17 mouse cellular contexts compared by ENCODE assay signal in the genomic region with DNA sequence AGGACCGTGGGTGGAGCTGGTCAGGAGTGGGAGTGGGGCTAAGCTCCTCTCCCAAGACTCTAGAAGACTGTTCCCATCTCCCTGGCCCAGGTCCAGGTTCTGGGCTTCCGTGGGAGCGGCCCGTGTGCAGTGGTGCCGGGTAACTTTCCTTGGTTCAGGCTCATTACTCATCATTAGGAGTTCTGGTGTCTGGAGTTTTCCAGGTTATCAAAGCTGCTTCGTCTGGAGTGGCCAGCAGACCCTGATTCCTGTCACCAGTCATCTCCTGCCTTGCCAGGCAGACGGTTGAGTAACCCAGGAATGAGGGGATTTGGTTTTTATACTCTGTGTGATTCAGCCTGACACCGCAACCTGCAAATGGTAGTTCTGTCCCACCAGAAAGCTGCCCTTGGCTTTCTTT. TPM values are rescaled to one million over a fixed set of nuclear protein-coding genes. Genes with fewer than 3 reads are reported as not detected.
DNase-seq lines count a peak whose midpoint lies in the region; ATAC-seq and TF ChIP-seq lines count a peak whose summit lies in the region.
"Had no signal": no experiment of that assay in that cellular context is flagged by ENCODE, and none has a peak within 500 bp of the region (broad histone marks: within the 10 kb centered on the region; RNA-seq: fewer than 3 reads in every experiment).

No protein-coding gene starts in this region.

- H3K4me1 ChIP-seq in kidney, embryonic 16.5 days (ENCODE audit: insufficient read depth, low read length): peaks cover 17% of the 10 kb centered on the region
- H3K4me1 ChIP-seq in hindbrain, embryonic 15.5 days (replicated peaks): peaks cover 28% of the 10 kb centered on the region

- WGBS in kidney, embryonic 16.5 days: 19% methylated on average over 8 of the region's 8 CpGs
- 42% methylated on average over 8 of the region's 8 CpGs for WGBS in hindbrain, embryonic 15.5 days

- peak overlapping the region; percentile 70 for H3K27ac ChIP-seq in kidney, embryonic 16.5 days (ENCODE audit: low read length)
- H3K27ac ChIP-seq in hindbrain, embryonic 15.5 days (replicated peaks): peak overlapping the region; percentile 47
- H3K27ac ChIP-seq: gastrocnemius, adult 2 months had no signal

- ATAC-seq in kidney, embryonic 16.5 days (ENCODE audit: low FRiP score, low TSS enrichment): peak; percentile 43; the same call in 1 of the 2 replicates
- peak; percentile 94 for ATAC-seq in Patski
- ATAC-seq in hindbrain, embryonic 15.5 days (ENCODE audit: low FRiP score, low read depth): no peak
- ATAC-seq: forebrain, embryonic 16.5 days had no signal

- no peak overlapping the region for H3K4me3 ChIP-seq in kidney, embryonic 16.5 days (ENCODE audit: low read length)
- H3K4me3 ChIP-seq in hindbrain, embryonic 15.5 days: no peak overlapping the region
- H3K4me3 ChIP-seq: gastrocnemius, adult 2 months had no signal

- intact Hi-C loops in gastrocnemius, postnatal 14 days (cut with DNase I; ENCODE audit: low total_unique reads): no loop called here

- H3K9me3 ChIP-seq in kidney, embryonic 16.5 days (ENCODE audit: low read length): no peaks in the 10 kb centered on the region; the same call in 1 of the 2 replicates
- no peaks in the 10 kb centered on the region for H3K9me3 ChIP-seq in hindbrain, embryonic 15.5 days

- no peak overlapping the region for H3K4me2 ChIP-seq in kidney, embryonic 16.5 days (replicated peaks; ENCODE audit: low read depth, low read length)
- H3K4me2 ChIP-seq in hindbrain, embryonic 15.5 days: no peak overlapping the region

- no peaks in the 10 kb centered on the region for H3K27me3 ChIP-seq in kidney, embryonic 16.5 days (ENCODE audit: insufficient read depth, low read length)
- no peaks in the 10 kb centered on the region for H3K27me3 ChIP-seq in Patski
- no peaks in the 10 kb centered on the region for H3K27me3 ChIP-seq in hindbrain, embryonic 15.5 days

- POLR2A ChIA-PET in Patski (lab: Charles Lee): interaction anchor here (0.5 kb wide), 1 partner anchor 55 kb away, joined by 4 read pairs; no protein-coding TSS in a partner anchor

- in situ Hi-C loops in Patski (cut with MboI; ENCODE audit: low pct_unique_long_range_greater_than_20kb): loop anchor here (10.0 kb wide), 1 partner anchor 329 kb away; no protein-coding TSS in a partner anchor

- TF ChIP-seq CTCF in Patski (IDR thresholded peaks at IDR 0.05): no peak

- no peak overlapping the region for H3K9ac ChIP-seq in kidney, embryonic 16.5 days (replicated peaks; ENCODE audit: low read length)
- no peak overlapping the region for H3K9ac ChIP-seq in hindbrain, embryonic 15.5 days

- peak; percentile 41 to 76 for DNase-seq in adrenal gland, adult (ENCODE audit: inconsistent age in 2 of 2, low spot score in 1 of 2)
- DNase-seq in adrenal gland, postnatal 25 days: no peak
- DNase-seq in kidney, adult 8-10 months: no peak
- peak; percentile 93 for DNase-seq in Patski (ENCODE audit: low read depth, low spot score)
- no peak for DNase-seq in gastrocnemius, postnatal 14 days
- DNase-seq in right cerebral cortex, postnatal 10 days (ENCODE audit: low spot score in 2 of 2): no peak
- DNase-seq: cerebellum, adult 18-20 months; gastrocnemius, adult 2 months; lung, adult 2 months; right cerebral cortex, postnatal 4 days had no signal

- H3K36me3 ChIP-seq in kidney, embryonic 16.5 days (ENCODE audit: insufficient read depth, low read length): no peaks in the 10 kb centered on the region
- no peaks in the 10 kb centered on the region for H3K36me3 ChIP-seq in hindbrain, embryonic 15.5 days

- CTCF ChIA-PET in Patski (lab: Charles Lee): interaction anchor here (1.0 to 1.9 kb wide), 2 partner anchors 13 to 70 kb away, joined by 4 to 6 read pairs; no protein-coding TSS in a partner anchor

RNA-seq across cellular contexts. Expression of gene Ccdc182, which starts 7.8 kb away (rescaled TPM):
- total RNA-seq in adrenal gland, postnatal 25 days (2021): not detected in 2 replicates
- 3.0 and 3.3 TPM in 2 replicates for polyA plus RNA-seq in kidney, embryonic 16.5 days (2015; fragmentation: Nextera tagmentation; extraction: Ambion mirVana)
- not detected for polyA plus RNA-seq in Patski (2021)
- 0.17 and 0.29 TPM in 2 replicates for polyA plus RNA-seq in hindbrain, embryonic 15.5 days (2015; fragmentation: Nextera tagmentation; extraction: Ambion mirVana)
- total RNA-seq in gastrocnemius, postnatal 14 days (2021): not detected
- total RNA-seq: gastrocnemius, adult 2 months; heart, adult 8-10 months; hematopoietic stem cell, adult 5-6 weeks; left cerebral cortex, adult 8-10 months had no signal
- polyA plus RNA-seq: forebrain, embryonic 16.5 days; large intestine, adult 2 months; lung, adult 2 months had no signal

Comparison
In these comparisons a context has a peak if more than half of its experiments do, and no peak if none do; other contexts are left out.
1. DNase-seq: peak in adrenal gland, adult (2 of 2) and Patski (single experiment); none in adrenal gland, postnatal 25 days (single experiment), kidney, adult 8-10 months (0 of 2), gastrocnemius, postnatal 14 days (single experiment) and right cerebral cortex, postnatal 10 days (0 of 2).